Mouse (Mus musculus) kidney, adult 2 months (tissue): ENCODE results near the gene Slain2. TPM values are rescaled to one million over a fixed set of nuclear protein-coding genes. Genes with fewer than 3 reads are reported as not detected.

Experiments
- DNase-seq: peaks from one replicate; pipeline ENCODE4 v3.0.0; 2021
- H3K27ac ChIP-seq: fragments of 200-500 bp; 2 replicates; pipeline ENCODE4 v1.5.1; 2012; ENCODE audit warnings: low read depth, low read length, control low read depth, inconsistent platforms; ENCODE audit not compliant: insufficient read depth
- H3K27me3 ChIP-seq: fragments of 200-500 bp; replicated peaks from 2 replicates; pipeline ENCODE4 v1.6.1; 2012; ENCODE audit warnings: mild to moderate bottlenecking, moderate library complexity, low read length, inconsistent platforms; ENCODE audit not compliant: control insufficient read depth, insufficient read depth
- H3K36me3 ChIP-seq: fragments of 200-500 bp; 2 replicates; pipeline ENCODE4 v1.6.1; 2012; ENCODE audit warnings: mild to moderate bottlenecking, moderate library complexity, low read length, inconsistent platforms; ENCODE audit not compliant: control insufficient read depth, insufficient read depth
- H3K4me1 ChIP-seq: fragments of 200-500 bp; 2 replicates; pipeline ENCODE4 v1.6.1; 2011; ENCODE audit warnings: low read length; ENCODE audit not compliant: control insufficient read depth, insufficient read depth
- H3K4me3 ChIP-seq: fragments of 200-500 bp; 2 replicates; pipeline ENCODE4 v1.5.1; 2011; ENCODE audit warnings: mild to moderate bottlenecking, low read depth, low read length, control low read depth; ENCODE audit not compliant: insufficient read depth
- CTCF ChIP-seq: fragments of 200-500 bp; conservative IDR thresholded peaks from 2 replicates; pipeline ENCODE4 v1.5.1; 2011; ENCODE audit warnings: low read depth, mild to moderate bottlenecking, control low read depth, low read length, moderate library complexity, mixed read lengths; ENCODE audit not compliant: insufficient read depth, insufficient read length
- POLR2A ChIP-seq: fragments of 200-500 bp; IDR thresholded peaks from one replicate; pipeline ENCODE4 v1.6.1; 2011; ENCODE audit warnings: low read depth, low read length, control low read depth
- WGBS: fragments of 180-500 bp; shearing (Covaris S2); methylation state at CpG from one replicate; pipeline ENCODE4 v1.1.7; 2018; 5-methylcytosine and 5-hydroxymethylcytosine counted together
- polyA plus RNA-seq: library from polyadenylated mRNA; depleted of rRNA; stranded (reverse); fragments of >200 nt; gene quantifications from 2 replicates; pipeline ENCODE4 v1.2.3, GENCODE M21; 2012

Slain2 gene
- polyA plus RNA-seq, 1 experiment = 24.3 TPM

DNA sequence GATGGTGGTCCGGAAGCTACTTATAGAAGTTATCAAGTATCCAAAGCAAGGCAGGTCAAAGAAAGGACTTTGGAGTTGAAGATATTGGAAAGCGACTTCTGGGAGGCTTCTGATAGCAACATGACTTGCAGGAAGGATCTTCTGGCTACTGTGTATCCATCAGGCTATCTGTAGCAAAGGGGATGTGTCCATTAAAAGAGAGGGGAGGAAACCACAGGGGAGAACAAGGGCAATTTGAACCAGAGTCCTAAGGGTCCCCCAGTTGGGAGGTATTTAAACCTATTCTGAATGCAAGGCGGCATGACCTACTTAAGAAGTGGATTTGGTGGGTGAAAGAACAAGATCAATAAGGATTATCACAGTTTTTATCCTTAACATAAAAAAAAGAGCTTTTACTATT lies 2.8 kb upstream of the Slain2 start:
- H3K4me3 ChIP-seq = no peak overlapping the region
- no peak overlapping the region for H3K27ac ChIP-seq
- peaks cover 9% of the 10 kb centered on the region; the same call in 1 of the 2 replicates for H3K4me1 ChIP-seq
- H3K36me3 ChIP-seq = no peaks in the 10 kb centered on the region
- no peaks in the 10 kb centered on the region for H3K27me3 ChIP-seq
- 96% methylated on average over 3 of the region's 3 CpGs for WGBS
- TF ChIP-seq CTCF = no peak
- no peak for TF ChIP-seq POLR2A
- DNase-seq = no peak

GRCm38 (mm10) chr5:72914633-72915561 lies 793 bp downstream of the Slain2 start:
- Histone ChIP-seq H3K4me3 (peak overlapping the region; percentile 83), H3K27me3 (no peaks in the 10 kb centered on the region), H3K4me1 (peaks cover 13% of the 10 kb centered on the region; the same call in 1 of the 2 replicates), H3K36me3 (no peaks in the 10 kb centered on the region), H3K27ac (peak overlapping the region; percentile 99)
- TF ChIP-seq CTCF (no peak), POLR2A (no peak)
- under 1% methylated on average over 66 of the region's 66 CpGs for WGBS
- DNase-seq = no peak

GRCm38 (mm10) chr5:72916048-72916447 lies 1.9 kb downstream of the Slain2 start:
- peaks cover 13% of the 10 kb centered on the region; the same call in 1 of the 2 replicates for H3K4me1 ChIP-seq
- peak overlapping the region; percentile 28 for H3K4me3 ChIP-seq
- no peaks in the 10 kb centered on the region for H3K36me3 ChIP-seq
- no peaks in the 10 kb centered on the region for H3K27me3 ChIP-seq
- 29% methylated on average over 4 of the region's 4 CpGs for WGBS
- peak; percentile 11 for DNase-seq
- H3K27ac ChIP-seq = peak overlapping the region; percentile 35; the same call in 1 of the 2 replicates
- TF ChIP-seq POLR2A = no peak
- TF ChIP-seq CTCF = no peak

GRCm38 (mm10) chr5:72916851-72917250 lies 2.7 kb downstream of the Slain2 start:
- Histone ChIP-seq H3K4me1 (peaks cover 13% of the 10 kb centered on the region; the same call in 1 of the 2 replicates), H3K4me3 (no peak overlapping the region), H3K27ac (no peak overlapping the region), H3K27me3 (no peaks in the 10 kb centered on the region), H3K36me3 (no peaks in the 10 kb centered on the region)
- whole genome bisulfite sequencing = 31% methylated on average over 1 of the region's 1 CpGs
- TF ChIP-seq CTCF (no peak), POLR2A (no peak)
- DNase-seq = no peak

DNA sequence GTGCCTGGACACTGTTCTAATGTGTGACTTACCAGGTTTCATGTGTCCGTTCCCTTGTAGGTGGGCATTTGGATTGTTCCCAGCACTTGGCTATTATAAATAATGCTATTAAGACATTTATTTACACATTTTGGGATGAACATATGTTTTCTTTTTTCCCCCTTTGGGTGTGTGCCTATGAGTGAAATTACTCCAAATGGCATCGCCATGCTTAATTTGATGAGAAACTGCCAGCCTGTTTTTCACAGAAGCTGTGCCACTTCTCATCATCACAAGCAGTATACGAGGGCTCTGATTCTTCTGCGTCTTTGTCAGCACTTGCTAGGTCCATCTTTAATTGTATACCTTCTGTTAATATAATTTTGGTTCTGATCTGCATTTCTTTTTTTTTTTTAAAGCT lies 6.3 kb downstream of the Slain2 start:
- no peaks in the 10 kb centered on the region for H3K27me3 ChIP-seq
- no peak overlapping the region for H3K27ac ChIP-seq
- WGBS = 90% methylated on average over 4 of the region's 4 CpGs
- no peak overlapping the region for H3K4me3 ChIP-seq
- no peak for DNase-seq
- peaks cover 12% of the 10 kb centered on the region; the same call in 1 of the 2 replicates for H3K4me1 ChIP-seq
- no peak for TF ChIP-seq POLR2A
- no peak for TF ChIP-seq CTCF
- H3K36me3 ChIP-seq = no peaks in the 10 kb centered on the region

- Histone ChIP-seq H3K4me3 (no peak overlapping the region), H3K27me3 (no peaks in the 10 kb centered on the region), H3K27ac (no peak overlapping the region), H3K4me1 (peaks cover 11% of the 10 kb centered on the region; the same call in 1 of the 2 replicates), H3K36me3 (no peaks in the 10 kb centered on the region)
- no peak for DNase-seq
- 82% methylated on average over 8 of the region's 8 CpGs for WGBS
- no peak for TF ChIP-seq POLR2A
- no peak for TF ChIP-seq CTCF
Observed at GRCm38 (mm10) chr5:72921171-72921570, 7.1 kb downstream of the Slain2 start.

DNA sequence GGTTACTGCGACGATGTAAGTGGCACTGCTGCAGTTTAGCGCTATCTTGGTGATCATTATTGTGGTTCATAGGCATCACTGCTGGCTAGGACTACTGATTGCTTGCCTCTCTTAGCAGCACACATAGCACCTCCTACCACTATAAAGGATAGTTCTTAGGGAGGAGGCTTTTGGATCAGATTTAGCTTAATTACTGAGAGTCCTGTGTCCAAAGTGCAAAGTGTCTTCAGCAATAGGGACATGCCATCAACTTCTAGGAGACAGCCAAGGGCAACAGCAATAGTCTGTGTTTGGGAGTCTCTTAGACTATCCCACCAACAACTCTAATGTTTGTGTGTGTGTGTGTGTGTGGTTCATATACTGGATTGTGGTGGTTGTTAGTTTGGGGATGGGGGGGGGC lies 8.7 kb downstream of the Slain2 start:
- 79% methylated on average over 3 of the region's 3 CpGs for WGBS
- Histone ChIP-seq H3K4me1 (peaks cover 5% of the 10 kb centered on the region; the same call in 1 of the 2 replicates), H3K36me3 (no peaks in the 10 kb centered on the region), H3K27me3 (no peaks in the 10 kb centered on the region), H3K27ac (no peak overlapping the region), H3K4me3 (no peak overlapping the region)
- TF ChIP-seq CTCF (no peak), POLR2A (no peak)
- DNase-seq = peak; percentile 50
